In genomic region chr11:20231128-20231878, GRCm38 (mm10) we compare ENCODE assay signal across 9 mouse cellular contexts. TPM values are rescaled to one million over a fixed set of nuclear protein-coding genes. Genes with fewer than 3 reads are reported as not detected.
DNase-seq lines count a peak whose midpoint lies in the region; ATAC-seq and TF ChIP-seq lines count a peak whose summit lies in the region.
"Had no signal": no experiment of that assay in that cellular context is flagged by ENCODE, and none has a peak within 500 bp of the region (broad histone marks: within the 10 kb centered on the region; RNA-seq: fewer than 3 reads in every experiment).

No protein-coding gene starts in this region.

- H3K9me3 ChIP-seq in intestine, postnatal 0 days (ENCODE audit: control insufficient read depth), result no peaks in the 10 kb centered on the region
- no peaks in the 10 kb centered on the region for H3K9me3 ChIP-seq in stomach, embryonic 16.5 days (replicated peaks; ENCODE audit: control insufficient read depth, low read length)
- H3K9me3 ChIP-seq: neural tube, embryonic 12.5 days had no signal

- no peak overlapping the region for H3K4me3 ChIP-seq in intestine, postnatal 0 days (ENCODE audit: low read depth, low read length)
- H3K4me3 ChIP-seq in stomach, embryonic 16.5 days (replicated peaks; ENCODE audit: low read length), result no peak overlapping the region
- H3K4me3 ChIP-seq: neural tube, embryonic 12.5 days had no signal

- TF ChIP-seq CTCF in intestine, postnatal 0 days (IDR thresholded peaks at IDR 0.05; ENCODE audit: low read depth), result peak; percentile 48; the same call in 1 of the 2 replicates

- H3K36me3 ChIP-seq in intestine, postnatal 0 days (ENCODE audit: control insufficient read depth, insufficient read depth), result peaks cover 61% of the 10 kb centered on the region
- H3K36me3 ChIP-seq in stomach, embryonic 16.5 days (ENCODE audit: control insufficient read depth, insufficient read depth, low read length), result peaks cover 34% of the 10 kb centered on the region

- peak; percentile 21 for ATAC-seq in frontal cortex, adult (ENCODE audit: low TSS enrichment)
- ATAC-seq in granulocyte monocyte progenitor cell, adult 5-6 weeks (replicated peaks; ENCODE audit: poor library complexity, severe bottlenecking), result peak; percentile 96
- 0 out of 2 replicates have a peak, but pooled peaks have one; percentile 31 for ATAC-seq in intestine, postnatal 0 days
- peak; percentile 76; the same call in 1 of the 2 replicates for ATAC-seq in stomach, embryonic 16.5 days (ENCODE audit: insufficient read depth, low FRiP score)

- H3K4me2 ChIP-seq in intestine, postnatal 0 days (replicated peaks; ENCODE audit: low read depth), result no peak overlapping the region
- no peak overlapping the region for H3K4me2 ChIP-seq in stomach, embryonic 16.5 days (ENCODE audit: low read depth, low read length)
- H3K4me2 ChIP-seq: neural tube, embryonic 12.5 days had no signal

- 61% methylated on average over 8 of the region's 8 CpGs for WGBS in intestine, postnatal 0 days
- WGBS in stomach, embryonic 16.5 days, result 52% methylated on average over 8 of the region's 8 CpGs

- no peak for DNase-seq in frontal cortex, postnatal 36 days (ENCODE audit: low spot score in 2 of 2)
- peak; percentile 46 for DNase-seq in adrenal gland, postnatal 14 days
- peak; percentile 88 for DNase-seq in lung, postnatal 25 days (ENCODE audit: low spot score)
- DNase-seq in urinary bladder, postnatal 10 days (ENCODE audit: low spot score), result no peak

- no peak overlapping the region for H3K9ac ChIP-seq in intestine, postnatal 0 days (ENCODE audit: low read depth, low read length)
- no peak overlapping the region for H3K9ac ChIP-seq in stomach, embryonic 16.5 days (ENCODE audit: low read length)
- H3K9ac ChIP-seq: neural tube, embryonic 12.5 days had no signal

- peak overlapping the region; percentile 54; the same call in 1 of the 2 replicates for H3K27ac ChIP-seq in intestine, postnatal 0 days (ENCODE audit: low read depth, low read length)
- H3K27ac ChIP-seq in stomach, embryonic 16.5 days (ENCODE audit: low read length), result peak overlapping the region; percentile 73
- H3K27ac ChIP-seq: neural tube, embryonic 12.5 days had no signal

- no peaks in the 10 kb centered on the region for H3K27me3 ChIP-seq in intestine, postnatal 0 days (replicated peaks; ENCODE audit: control insufficient read depth, insufficient read depth, low read length)
- H3K27me3 ChIP-seq in stomach, embryonic 16.5 days (ENCODE audit: control insufficient read depth, insufficient read depth, low read length), result no peaks in the 10 kb centered on the region
- H3K27me3 ChIP-seq: neural tube, embryonic 12.5 days had no signal

- H3K4me1 ChIP-seq in intestine, postnatal 0 days (replicated peaks; ENCODE audit: control insufficient read depth, insufficient read depth, low read length), result no peaks in the 10 kb centered on the region
- H3K4me1 ChIP-seq in stomach, embryonic 16.5 days (ENCODE audit: control insufficient read depth, insufficient read depth, low read length), result no peaks in the 10 kb centered on the region
- H3K4me1 ChIP-seq: neural tube, embryonic 12.5 days had no signal

RNA-seq across cellular contexts. Expression of gene Cep68, which starts 17.9 kb away (rescaled TPM):
- total RNA-seq in adrenal gland, postnatal 14 days (2021), result 31.1 and 32.2 TPM in 2 replicates
- total RNA-seq in granulocyte monocyte progenitor cell, adult 5-6 weeks (2014; fragmentation: Nextera tagmentation), result 40.0 and 41.2 TPM in 2 replicates
- total RNA-seq in granulocyte monocyte progenitor cell, adult 5-6 weeks (2017), result 23.3 and 23.7 TPM in 2 replicates
- polyA plus RNA-seq in intestine, postnatal 0 days (2015; fragmentation: Nextera tagmentation; extraction: Ambion mirVana), result 6.3 and 6.5 TPM in 2 replicates
- 24.7 and 25.6 TPM in 2 replicates for polyA plus RNA-seq in stomach, embryonic 16.5 days (2015; fragmentation: Nextera tagmentation; extraction: Ambion mirVana)

RNA-seq across cellular contexts. Expression of gene Rab1a, which starts 30.1 kb away (rescaled TPM):
- total RNA-seq in adrenal gland, postnatal 14 days (2021), result 146 and 165 TPM in 2 replicates
- total RNA-seq in granulocyte monocyte progenitor cell, adult 5-6 weeks (2014; fragmentation: Nextera tagmentation), result 104 and 142 TPM in 2 replicates
- 96.9 and 106 TPM in 2 replicates for total RNA-seq in granulocyte monocyte progenitor cell, adult 5-6 weeks (2017)
- 761 and 762 TPM in 2 replicates for polyA plus RNA-seq in intestine, postnatal 0 days (2015; fragmentation: Nextera tagmentation; extraction: Ambion mirVana)
- 300 and 317 TPM in 2 replicates for polyA plus RNA-seq in stomach, embryonic 16.5 days (2015; fragmentation: Nextera tagmentation; extraction: Ambion mirVana)

Comparison
In these comparisons a context has a peak if more than half of its experiments do, and no peak if none do; other contexts are left out.
1. ATAC-seq: peak in every context shown above with its lines; median percentile 96 in granulocyte monocyte progenitor cell, adult 5-6 weeks; 76 in stomach, embryonic 16.5 days; 31 in intestine, postnatal 0 days; 21 in frontal cortex, adult.
2. DNase-seq: peak in adrenal gland, postnatal 14 days (single experiment) and lung, postnatal 25 days (single experiment); none in frontal cortex, postnatal 36 days (0 of 2) and urinary bladder, postnatal 10 days (single experiment).